Mouse (Mus musculus): ENCODE data around the gene Fam69b.
"Not testable (repeated sequence)": the region's sequence is repeated elsewhere in the genome, so short reads cannot be mapped to it uniquely, and the experiment has no call there.

Gene Fam69b

GRCm38 (mm10) chr2:26661768-26662508 is 33.7 kb downstream of the Fam69b start:
- in situ Hi-C loops (cut with MseI, MboI) = no loop called here

DNA sequence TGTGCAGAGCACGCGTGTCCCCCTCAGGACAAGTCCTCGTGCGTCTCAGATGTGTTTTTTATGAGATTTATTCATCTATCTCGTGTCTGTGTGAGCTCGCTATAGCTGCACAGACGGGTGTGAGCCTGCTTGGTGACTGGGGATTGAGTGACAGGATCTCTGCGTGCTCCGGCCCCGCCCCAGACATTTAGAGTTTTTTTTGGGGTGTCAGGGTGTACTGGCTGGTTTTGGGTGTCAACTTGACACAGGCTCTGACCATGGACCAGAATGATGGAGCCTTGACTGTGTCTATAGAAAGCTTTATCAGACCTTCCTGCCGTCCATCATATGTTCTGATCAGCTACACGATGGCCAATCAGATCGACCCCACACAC is 34.2 kb downstream of the Fam69b start:
- in situ Hi-C loops (cut with MseI, MboI) = no loop called here

GRCm38 (mm10) chr2:26663112-26663511 is 34.9 kb downstream of the Fam69b start:
- in situ Hi-C loops (cut with MseI, MboI) = no loop called here

DNA sequence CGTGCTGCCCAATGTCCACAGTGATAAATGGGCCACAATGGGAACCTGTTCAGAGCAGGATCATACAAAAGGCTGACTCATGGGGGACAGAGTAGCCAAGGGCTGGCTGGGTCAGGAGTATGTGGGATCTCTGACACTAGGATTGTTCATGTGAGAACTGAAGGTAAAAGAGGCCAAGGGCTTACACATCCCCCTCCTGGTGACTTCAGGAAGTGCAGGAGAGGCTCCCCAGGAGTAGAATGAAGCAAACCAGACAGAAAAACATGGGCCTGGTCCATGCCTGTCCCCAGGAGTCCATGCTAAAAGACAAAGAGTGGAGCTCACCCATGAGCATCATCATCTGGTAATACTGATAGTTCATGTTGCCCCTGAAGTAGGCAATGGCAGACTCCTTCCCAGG is 35.3 kb downstream of the Fam69b start:
- in situ Hi-C loops (cut with MseI, MboI) = not testable (repeated sequence)

DNA sequence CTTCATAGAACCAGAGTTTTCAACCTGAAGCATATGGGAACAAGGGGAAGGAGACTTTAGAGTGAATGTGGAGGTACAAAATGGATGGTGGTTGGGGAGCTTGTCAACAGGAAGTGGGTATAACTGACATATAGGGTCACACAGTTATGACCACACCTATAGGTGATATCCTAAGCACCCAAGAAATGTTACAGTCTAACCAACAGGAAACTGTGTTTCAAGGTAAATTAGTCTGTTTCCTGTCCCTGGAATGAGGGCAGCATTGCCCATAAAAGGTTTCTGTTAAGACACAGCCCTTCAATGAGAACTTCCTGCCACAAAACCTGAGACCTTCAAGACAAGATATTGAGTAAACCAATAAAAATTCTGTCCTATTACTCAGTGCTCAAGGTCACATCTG is 40.5 kb downstream of the Fam69b start:
- in situ Hi-C loops (cut with MseI, MboI) = no loop called here

DNA sequence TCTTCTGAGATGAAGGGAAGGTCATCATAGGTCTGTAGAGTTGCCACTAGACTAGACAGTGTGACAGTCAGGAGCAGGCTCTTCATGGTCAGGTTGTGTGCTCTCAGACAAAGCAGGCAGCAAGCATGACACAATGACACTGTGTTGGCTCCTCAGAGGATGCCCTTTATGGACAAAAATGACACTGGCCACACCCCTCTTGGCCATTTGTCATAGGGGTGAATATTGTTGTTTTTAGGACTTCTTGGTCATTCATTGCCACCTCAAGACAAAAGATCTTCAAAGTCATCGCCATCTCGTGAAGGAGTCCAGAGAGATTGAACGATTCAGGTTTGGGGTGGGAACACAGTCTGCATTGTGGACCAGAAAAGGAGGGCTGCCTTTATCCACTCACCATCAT is 42.9 kb downstream of the Fam69b start, which contains the start of gene Lcn4:
TSS of gene Lcn4 (minus strand) at position 101 of the 400 bp plus-strand sequence.
- in situ Hi-C loops (cut with MseI, MboI) = no loop called here
